Comparison of ENCODE assay signal across 15 mouse cellular contexts in genomic region chr8:91975460-91975859, GRCm38 (mm10).
"Had no signal": no experiment of that assay in that cellular context is flagged by ENCODE, and none has a peak within 500 bp of the region (broad histone marks: within the 10 kb centered on the region; RNA-seq: fewer than 3 reads in every experiment).

No protein-coding gene starts in this region.

- H3K27ac ChIP-seq: neural tube, embryonic 15.5 days; stomach, embryonic 15.5 days; stomach, postnatal 0 days had no signal

- H3K4me2 ChIP-seq: stomach, embryonic 15.5 days had no signal

- H3K36me3 ChIP-seq: neural tube, embryonic 15.5 days; stomach, embryonic 15.5 days had no signal

- H3K4me1 ChIP-seq: stomach, embryonic 15.5 days had no signal

- DNase-seq: retina, postnatal 1 day; right cerebral cortex, adult 18-20 months; right cerebral cortex, postnatal 14 days; right cerebral cortex, postnatal 25 days; right cerebral cortex, postnatal 4 days; spleen, adult 18-20 months; thymus, adult 18-20 months; thymus, adult 2 months; thymus, postnatal 14 days; thymus, postnatal 25 days; thymus, postnatal 36 days; thymus, postnatal 4 days had no signal

- H3K9ac ChIP-seq: neural tube, embryonic 15.5 days; stomach, embryonic 15.5 days had no signal

- H3K4me3 ChIP-seq: neural tube, embryonic 15.5 days; stomach, embryonic 15.5 days had no signal

- H3K9me3 ChIP-seq: neural tube, embryonic 15.5 days; stomach, embryonic 15.5 days had no signal

- H3K27me3 ChIP-seq: stomach, embryonic 15.5 days had no signal
